Mouse (Mus musculus): ENCODE measurements around the gene Ttc8.

DNA sequence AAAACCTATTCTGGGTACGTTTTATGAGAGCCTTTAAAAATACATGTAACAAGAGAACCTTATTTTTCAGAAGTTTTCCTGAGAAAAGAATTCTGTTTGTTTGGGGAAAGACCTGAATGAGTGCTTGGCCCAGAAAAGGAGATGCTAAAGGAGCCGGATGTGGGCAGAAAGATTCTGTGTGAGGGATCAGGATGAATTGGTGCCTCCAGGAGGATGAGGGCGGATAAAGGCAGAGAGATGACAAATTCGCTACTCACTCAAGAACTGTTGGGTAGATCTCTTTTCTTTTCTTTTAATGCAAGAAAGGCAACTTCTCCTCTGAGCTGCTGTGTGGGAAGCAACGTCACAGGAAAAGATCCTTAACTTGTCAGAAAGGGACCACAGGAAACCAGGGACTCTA lies 14.9 kb upstream of the Ttc8 start:
- TF ChIP-seq CTCF (IDR thresholded peaks at IDR 0.05; ENCODE audit: low read depth, low read length) (no peak), POLR2A (IDR thresholded peaks at IDR 0.05; ENCODE audit: borderline replicate concordance, low read depth, low read length) (no peak)
